Mouse (Mus musculus) heart, postnatal 14 days (tissue): ENCODE data around the gene Gm5244. TPM values are rescaled to one million over a fixed set of nuclear protein-coding genes. Genes with fewer than 3 reads are reported as not detected.

ENCODE experiments used
- DNase-seq, 2 experiments: peaks; one replicate each; pipeline ENCODE4 v3.0.0; 2021 to 2022
- intact Hi-C: fragments of 180-260 bp; cut with DNase I; formaldehyde crosslinking; loops from one replicate; pipeline ENCODE4 v1.15.1; 2025
- long read RNA-seq, 2 experiments: library from polyadenylated mRNA; stranded (forward); transcript quantifications; one replicate each; pipeline ENCODE4 v2.0.0; 2021
- total RNA-seq, 2 experiments: library from RNA; stranded (reverse); gene quantifications; 2 replicates each; pipeline ENCODE4 v1.2.3; 2021

The Gm5244 gene
- total RNA-seq = not detected
- long read RNA-seq, experiment 1 = 0 reads
- long read RNA-seq, experiment 2 = 0 reads

- intact Hi-C loops = no loop called here
- DNase-seq = no peak
These were observed at the start of gene Gm5244 for GRCm38 (mm10) chr19:12846382-12846781. Gene Gm5244 (plus strand): TSS chr19:12846682.

- peak in 1 of 2 experiments; percentile 39 for DNase-seq
- intact Hi-C loops = loop anchor here (2.0 to 5.0 kb wide), 4 partner anchors 74 to 280 kb away; partner anchors contain the start of gene Gm4952
These were observed 49.4 kb upstream of the Gm5244 start for GRCm38 (mm10) chr19:12797071-12797470.

GRCm38 (mm10) chr19:12798404-12798803, 48.1 kb upstream of the Gm5244 start:
- intact Hi-C loops = loop anchor here (5.0 kb wide), 3 partner anchors 201 to 281 kb away; partner anchors contain the start of gene Gm4952
- no peak for DNase-seq

- no peak for DNase-seq
- intact Hi-C loops = loop anchor here (5.0 kb wide), 3 partner anchors 202 to 282 kb away; partner anchors contain the start of gene Gm4952
These were observed 47.4 kb upstream of the Gm5244 start for GRCm38 (mm10) chr19:12799081-12799480.

- DNase-seq = no peak
- intact Hi-C loops = no loop called here
These were observed 45.9 kb upstream of the Gm5244 start for GRCm38 (mm10) chr19:12800621-12801020.

GRCm38 (mm10) chr19:12801046-12801445, 45.4 kb upstream of the Gm5244 start:
- intact Hi-C loops = no loop called here
- no peak for DNase-seq

GRCm38 (mm10) chr19:12802830-12803229, 43.7 kb upstream of the Gm5244 start:
- intact Hi-C loops = no loop called here
- DNase-seq = no peak

- intact Hi-C loops = no loop called here
- DNase-seq = no peak
These were observed 42.2 kb upstream of the Gm5244 start for GRCm38 (mm10) chr19:12804237-12804636.

- intact Hi-C loops = no loop called here
- DNase-seq = no peak
These were observed 40.8 kb upstream of the Gm5244 start for GRCm38 (mm10) chr19:12805730-12806129.

- DNase-seq = no peak
These were observed 40.3 kb upstream of the Gm5244 start for GRCm38 (mm10) chr19:12806214-12806613.

GRCm38 (mm10) chr19:12812644-12813364, 33.7 kb upstream of the Gm5244 start:
- no peak for DNase-seq

More at GRCm38 (mm10) chr19:12806214-12806613, 40.3 kb upstream of the Gm5244 start:
- intact Hi-C loops = no loop called here

GRCm38 (mm10) chr19:12813883-12814282, 32.6 kb upstream of the Gm5244 start:
- no peak for DNase-seq
- intact Hi-C loops = no loop called here

More at GRCm38 (mm10) chr19:12812644-12813364, 33.7 kb upstream of the Gm5244 start:
- intact Hi-C loops = no loop called here

- no peak for DNase-seq
- intact Hi-C loops = loop anchor here (5.0 kb wide), 1 partner anchor 221 kb away; the partner anchor contains the start of gene Gm4952
These were observed 28.0 kb upstream of the Gm5244 start for GRCm38 (mm10) chr19:12818507-12818906.

GRCm38 (mm10) chr19:12820383-12820782, 26.1 kb upstream of the Gm5244 start:
- DNase-seq = peak in 1 of 2 experiments; percentile 44
- intact Hi-C loops = loop anchor here (2.0 to 5.0 kb wide), 2 partner anchors 98 to 302 kb away; no protein-coding TSS in a partner anchor

GRCm38 (mm10) chr19:12824549-12824948, 21.9 kb upstream of the Gm5244 start:
- intact Hi-C loops = loop anchor here (5.0 kb wide), 1 partner anchor 102 kb away; no protein-coding TSS in a partner anchor
- no peak for DNase-seq

GRCm38 (mm10) chr19:12830823-12831430, 15.6 kb upstream of the Gm5244 start:
- DNase-seq = no peak
- intact Hi-C loops = no loop called here

- intact Hi-C loops = no loop called here
- DNase-seq = no peak
These were observed 14.9 kb upstream of the Gm5244 start for GRCm38 (mm10) chr19:12831559-12831958.

- no peak for DNase-seq
- intact Hi-C loops = no loop called here
These were observed 12.9 kb upstream of the Gm5244 start for GRCm38 (mm10) chr19:12833625-12834024.

GRCm38 (mm10) chr19:12838507-12838906, 8.0 kb upstream of the Gm5244 start:
- DNase-seq = no peak
- intact Hi-C loops = no loop called here

- DNase-seq = no peak
- intact Hi-C loops = no loop called here
These were observed 10.5 kb downstream of the Gm5244 start, which contains the start of gene Olfr1444 for GRCm38 (mm10) chr19:12856983-12857382. Gene Olfr1444 (plus strand): TSS chr19:12857283.

- DNase-seq = no peak
These were observed 37.1 kb downstream of the Gm5244 start, which contains the start of gene Olfr1445 for GRCm38 (mm10) chr19:12883555-12883954. Gene Olfr1445 (plus strand): TSS chr19:12883855.

More at GRCm38 (mm10) chr19:12883555-12883954, 37.1 kb downstream of the Gm5244 start, which contains the start of gene Olfr1445:
- intact Hi-C loops = no loop called here
